Mouse (Mus musculus) liver, embryonic 15.5 days (tissue): ENCODE measurements around the gene Dmd. TPM values are rescaled to one million over a fixed set of nuclear protein-coding genes. Genes with fewer than 3 reads are reported as not detected.

Source experiments
- ATAC-seq: fragments of 200-750 bp; cut with Nextera tagmentation; 2 replicates; pipeline ENCODE4 v1.8.0; 2017; ENCODE audit warnings: moderate number of reproducible peaks, mild to moderate bottlenecking, moderate library complexity; ENCODE audit not compliant: insufficient read depth
- H3K27ac ChIP-seq: fragments of 300-500 bp; sonication (generic); replicated peaks from 2 replicates; pipeline ENCODE4 v1.5.1; 2015; ENCODE audit warnings: mild to moderate bottlenecking, inconsistent platforms
- H3K27me3 ChIP-seq: fragments of 300-500 bp; sonication (generic); 2 replicates; pipeline ENCODE4 v1.6.1; 2015; ENCODE audit warnings: mild to moderate bottlenecking, inconsistent platforms
- H3K36me3 ChIP-seq: fragments of 300-500 bp; sonication (generic); replicated peaks from 2 replicates; pipeline ENCODE4 v1.6.1; 2015; ENCODE audit warnings: moderate library complexity, mild to moderate bottlenecking, inconsistent platforms
- H3K4me1 ChIP-seq: fragments of 300-500 bp; sonication (generic); replicated peaks from 2 replicates; pipeline ENCODE4 v1.6.1; 2015; ENCODE audit warnings: inconsistent platforms
- H3K4me2 ChIP-seq: fragments of 300-500 bp; sonication (generic); 2 replicates; pipeline ENCODE4 v1.6.1; 2015; ENCODE audit warnings: moderate library complexity, mild to moderate bottlenecking, inconsistent platforms
- H3K4me3 ChIP-seq: fragments of 300-500 bp; sonication (generic); replicated peaks from 2 replicates; pipeline ENCODE4 v1.5.1; 2015; ENCODE audit warnings: mild to moderate bottlenecking, inconsistent platforms
- H3K9ac ChIP-seq: fragments of 300-500 bp; sonication (generic); 2 replicates; pipeline ENCODE4 v1.6.1; 2015; ENCODE audit warnings: moderate library complexity, mild to moderate bottlenecking, inconsistent platforms
- H3K9me3 ChIP-seq: fragments of 300-500 bp; sonication (generic); replicated peaks from 2 replicates; pipeline ENCODE4 v1.6.1; 2016; ENCODE audit warnings: inconsistent platforms
- WGBS: fragments of 180-500 bp; shearing (Covaris S2); methylation state at CpG from one replicate; pipeline ENCODE4 v1.1.7; 2015; ENCODE audit warnings: mixed read lengths; ENCODE audit not compliant: insufficient replicate concordance; 5-methylcytosine and 5-hydroxymethylcytosine counted together
- polyA plus RNA-seq: library from polyadenylated mRNA; unstranded; fragments of >200 nt; fragmentation: Nextera tagmentation; extraction: Ambion mirVana; gene quantifications from 2 replicates; pipeline ENCODE4 v1.2.1, GENCODE M21; 2015

Dmd gene
- polyA plus RNA-seq, 1 experiment from 2014 or later: 7.5 TPM

DNA sequence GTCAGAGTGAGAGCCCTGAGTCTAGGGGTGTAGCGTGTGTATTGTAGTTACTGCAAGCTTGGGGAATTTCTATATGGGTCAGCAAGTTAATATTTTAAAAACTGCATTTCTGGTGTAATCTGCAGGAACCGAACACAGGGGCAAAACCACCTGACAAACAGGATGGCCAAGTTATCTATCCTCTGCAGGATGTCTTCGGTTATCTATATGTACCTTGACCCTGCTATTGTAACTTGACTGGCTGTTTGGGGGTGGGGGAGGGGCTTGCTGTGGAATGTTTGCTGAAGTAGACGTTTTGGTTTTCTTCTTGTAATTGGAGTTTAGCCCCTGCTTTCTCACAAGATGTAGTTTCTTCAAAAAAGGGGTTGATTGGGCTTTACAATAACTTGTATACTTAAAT, 2124.9 kb downstream of the Dmd start:
- no peaks in the 10 kb centered on the region for H3K27me3 ChIP-seq
- no peak overlapping the region for H3K27ac ChIP-seq
- 25% methylated on average over 4 of the region's 4 CpGs for WGBS
- no peak overlapping the region for H3K4me3 ChIP-seq
- H3K4me2 ChIP-seq: no peak overlapping the region
- H3K4me1 ChIP-seq: no peaks in the 10 kb centered on the region
- ATAC-seq: no peak
- H3K36me3 ChIP-seq: no peaks in the 10 kb centered on the region
- H3K9me3 ChIP-seq: no peaks in the 10 kb centered on the region
- no peak overlapping the region for H3K9ac ChIP-seq

DNA sequence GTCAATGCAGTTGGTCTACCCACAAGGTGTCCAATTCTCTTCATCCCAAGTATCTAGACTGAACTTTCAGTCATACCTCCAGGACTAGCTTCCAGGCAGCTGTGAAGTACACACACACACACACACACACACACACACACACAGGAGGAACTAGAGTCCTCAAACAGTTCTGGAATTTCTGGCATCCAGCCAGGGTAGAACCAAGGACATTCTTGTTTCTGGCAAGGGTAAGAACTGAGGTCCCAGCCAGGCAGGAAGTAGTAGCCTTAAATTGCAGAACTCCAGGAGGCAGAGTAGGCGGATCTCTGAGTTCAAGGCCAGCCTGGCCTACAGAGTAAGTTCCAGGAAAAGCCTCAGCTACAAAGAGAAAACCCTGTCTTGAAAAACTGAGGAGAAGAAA, 2128.2 kb downstream of the Dmd start:
- no peaks in the 10 kb centered on the region for H3K27me3 ChIP-seq
- ATAC-seq: no peak
- H3K36me3 ChIP-seq: no peaks in the 10 kb centered on the region
- H3K9ac ChIP-seq: no peak overlapping the region
- H3K4me3 ChIP-seq: no peak overlapping the region
- no peaks in the 10 kb centered on the region for H3K4me1 ChIP-seq
- H3K9me3 ChIP-seq: no peaks in the 10 kb centered on the region
- no peak overlapping the region for H3K4me2 ChIP-seq
- WGBS: 29% methylated on average over 1 of the region's 1 CpGs
- H3K27ac ChIP-seq: no peak overlapping the region

DNA sequence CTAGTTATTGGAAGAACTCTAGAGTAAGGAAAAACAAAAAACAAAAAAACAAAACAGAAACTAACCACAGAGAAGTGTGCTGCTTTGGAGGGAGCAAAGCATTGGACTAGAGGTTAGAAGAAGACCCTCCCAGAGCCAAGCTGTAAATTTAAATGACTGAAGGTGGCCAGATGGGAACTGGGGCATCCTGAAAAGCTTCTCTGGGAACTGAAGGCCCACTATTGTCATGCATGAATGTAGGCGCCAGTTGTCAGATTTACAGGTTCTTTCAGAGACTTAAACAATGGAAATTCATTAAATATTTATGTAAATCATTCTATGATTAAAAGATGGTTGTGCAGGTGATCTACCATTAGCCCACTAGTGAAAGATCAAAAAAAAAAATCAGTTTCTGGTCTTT, 2128.9 kb downstream of the Dmd start:
- Histone ChIP-seq H3K9ac (no peak overlapping the region), H3K27ac (no peak overlapping the region), H3K27me3 (no peaks in the 10 kb centered on the region), H3K36me3 (no peaks in the 10 kb centered on the region), H3K4me3 (no peak overlapping the region), H3K9me3 (no peaks in the 10 kb centered on the region), H3K4me1 (no peaks in the 10 kb centered on the region), H3K4me2 (no peak overlapping the region)
- WGBS: 62% methylated on average over 1 of the region's 1 CpGs
- ATAC-seq: no peak

DNA sequence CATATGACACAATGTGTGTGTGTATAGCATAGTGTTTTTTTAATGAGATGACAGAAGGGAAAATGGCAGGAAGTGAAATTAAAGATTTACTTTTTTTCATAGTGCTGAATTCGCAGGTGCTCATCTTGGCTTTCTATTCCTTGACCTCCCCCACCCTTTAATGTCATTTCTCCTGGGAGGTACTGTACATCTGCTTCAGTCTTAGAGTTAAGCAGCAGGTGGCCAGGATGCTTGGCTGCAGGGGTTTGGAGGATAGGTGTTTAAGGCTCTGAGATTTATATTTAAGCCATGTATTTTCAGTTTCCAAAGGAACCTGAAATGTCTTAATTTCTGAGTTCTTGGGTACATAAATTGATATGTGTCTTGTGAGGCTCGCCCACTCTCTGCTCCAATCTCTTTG, 2130.5 kb downstream of the Dmd start:
- H3K9ac ChIP-seq: no peak overlapping the region
- no peaks in the 10 kb centered on the region for H3K4me1 ChIP-seq
- no peak overlapping the region for H3K4me2 ChIP-seq
- no peaks in the 10 kb centered on the region for H3K9me3 ChIP-seq
- H3K27me3 ChIP-seq: no peaks in the 10 kb centered on the region
- no peak overlapping the region for H3K4me3 ChIP-seq
- no peak for ATAC-seq
- no peak overlapping the region for H3K27ac ChIP-seq
- no peaks in the 10 kb centered on the region for H3K36me3 ChIP-seq
- WGBS: 52% methylated on average over 2 of the region's 2 CpGs

DNA sequence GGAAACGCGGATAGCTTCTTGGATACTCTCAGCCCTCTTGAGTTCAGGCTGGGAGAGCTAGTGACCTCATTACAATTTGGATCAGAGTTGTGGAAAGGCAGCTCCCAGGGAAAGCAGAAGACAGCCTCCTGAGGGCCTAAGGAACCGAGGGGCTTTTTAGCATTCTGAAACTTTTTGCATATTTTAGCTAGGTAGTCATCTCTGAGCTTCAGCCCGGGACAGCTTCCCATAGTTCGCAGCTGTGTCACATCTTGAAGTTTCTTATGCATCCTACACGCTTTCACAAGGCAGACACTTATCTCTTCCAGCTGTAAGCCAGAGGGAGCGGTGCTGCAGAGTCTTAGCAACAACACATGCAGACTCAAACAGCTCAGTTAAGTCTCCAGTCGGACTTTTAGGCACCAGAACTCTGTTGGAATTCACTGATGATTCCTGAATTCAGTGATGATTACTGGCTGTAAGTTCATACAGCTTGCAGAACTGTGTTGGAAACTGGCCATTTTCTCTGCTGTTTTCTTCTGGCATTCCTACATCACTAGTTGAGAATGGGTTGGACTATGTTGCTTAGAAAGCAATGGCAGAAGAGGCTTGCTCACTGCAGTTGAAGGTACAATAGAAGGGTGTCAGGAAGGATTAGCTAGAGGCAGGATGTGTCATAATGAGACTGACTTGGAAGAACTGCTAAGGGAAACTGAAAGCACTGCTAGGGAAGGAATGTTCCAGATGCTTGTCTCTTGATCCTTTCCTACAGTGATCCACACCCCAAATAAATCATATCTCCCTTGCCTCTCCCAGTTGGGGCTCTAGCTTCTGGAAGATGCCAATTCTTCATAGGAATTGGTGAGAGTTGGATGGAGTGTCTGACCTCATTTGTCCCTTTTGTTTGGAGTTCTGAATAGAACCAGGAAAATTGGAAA, 2135.8 kb downstream of the Dmd start:
- 50% methylated on average over 8 of the region's 8 CpGs for WGBS
- no peaks in the 10 kb centered on the region for H3K27me3 ChIP-seq
- H3K4me2 ChIP-seq: no peak overlapping the region
- H3K4me1 ChIP-seq: no peaks in the 10 kb centered on the region
- no peak for ATAC-seq
- no peak overlapping the region for H3K4me3 ChIP-seq
- H3K9ac ChIP-seq: no peak overlapping the region
- no peaks in the 10 kb centered on the region for H3K36me3 ChIP-seq
- no peak overlapping the region for H3K27ac ChIP-seq
- H3K9me3 ChIP-seq: no peaks in the 10 kb centered on the region

DNA sequence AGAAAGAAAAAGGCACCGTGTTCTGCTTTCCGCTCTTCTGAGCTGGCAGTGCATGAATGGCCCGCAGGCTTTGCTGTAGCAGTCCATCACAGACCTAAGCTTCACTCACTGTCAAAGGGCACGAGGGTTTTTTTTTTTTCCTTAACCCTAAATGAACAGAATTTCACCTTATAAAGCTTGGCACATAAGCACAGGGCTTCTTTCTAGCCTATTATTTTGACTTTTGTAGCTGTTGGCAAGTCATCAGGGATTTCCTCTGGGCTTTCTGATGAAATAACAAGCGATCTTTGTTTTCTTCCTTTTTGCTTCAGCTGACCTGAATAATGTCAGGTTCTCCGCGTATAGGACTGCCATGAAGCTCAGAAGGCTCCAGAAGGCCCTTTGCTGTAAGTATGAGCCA, 2140.8 kb downstream of the Dmd start:
- Histone ChIP-seq H3K27me3 (no peaks in the 10 kb centered on the region), H3K9me3 (no peaks in the 10 kb centered on the region), H3K4me3 (no peak overlapping the region), H3K4me1 (no peaks in the 10 kb centered on the region), H3K9ac (no peak overlapping the region), H3K27ac (no peak overlapping the region), H3K4me2 (no peak overlapping the region), H3K36me3 (no peaks in the 10 kb centered on the region)
- ATAC-seq: no peak
- WGBS: 71% methylated on average over 7 of the region's 7 CpGs

DNA sequence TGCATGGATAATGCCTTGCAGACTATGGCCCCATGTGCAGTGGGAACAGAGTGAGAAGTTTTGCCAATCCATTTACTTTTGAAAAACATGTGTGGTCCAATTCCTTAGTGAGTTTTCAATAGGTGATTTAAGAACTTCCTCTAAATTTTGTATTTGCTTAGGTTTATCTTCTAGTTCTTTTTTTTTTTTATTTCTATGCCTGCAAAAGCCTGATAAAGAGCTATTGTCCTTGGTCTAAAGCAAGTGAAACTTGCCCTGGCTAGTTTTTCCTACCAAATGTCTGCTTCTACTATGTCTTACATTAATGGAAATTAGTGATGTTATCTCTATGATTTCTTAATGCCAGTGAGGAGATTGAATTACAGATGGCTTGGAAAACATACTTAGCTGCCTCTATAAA, 2144.7 kb downstream of the Dmd start:
- H3K36me3 ChIP-seq: no peaks in the 10 kb centered on the region
- H3K9me3 ChIP-seq: no peaks in the 10 kb centered on the region
- H3K4me1 ChIP-seq: no peaks in the 10 kb centered on the region
- no peak overlapping the region for H3K9ac ChIP-seq
- no peaks in the 10 kb centered on the region for H3K27me3 ChIP-seq
- ATAC-seq: no peak
- H3K4me2 ChIP-seq: no peak overlapping the region
- no peak overlapping the region for H3K27ac ChIP-seq
- H3K4me3 ChIP-seq: no peak overlapping the region

DNA sequence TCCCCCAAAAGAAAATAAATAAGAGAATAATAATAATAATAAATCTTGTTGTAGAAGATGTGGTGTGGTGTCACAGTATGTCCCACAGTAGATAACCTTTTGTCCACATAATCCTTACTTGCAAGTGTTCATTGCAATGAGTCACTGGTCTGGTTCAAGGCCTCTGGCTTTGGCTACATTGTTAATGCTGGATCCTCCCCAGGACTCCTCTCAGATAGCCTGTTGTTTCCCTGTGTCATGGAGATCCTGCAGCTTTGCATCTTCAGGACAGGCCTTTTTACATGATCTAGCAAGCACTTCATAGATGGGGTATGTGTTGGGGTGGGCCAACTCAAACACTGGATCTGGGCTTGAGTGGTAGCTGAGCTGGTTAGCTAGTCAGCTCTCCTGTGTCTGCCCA, 2150.0 kb downstream of the Dmd start:
- no peak overlapping the region for H3K9ac ChIP-seq
- H3K36me3 ChIP-seq: no peaks in the 10 kb centered on the region
- H3K4me1 ChIP-seq: no peaks in the 10 kb centered on the region
- no peak overlapping the region for H3K4me3 ChIP-seq
- no peak for ATAC-seq
- H3K9me3 ChIP-seq: no peaks in the 10 kb centered on the region
- H3K4me2 ChIP-seq: no peak overlapping the region
- H3K27ac ChIP-seq: no peak overlapping the region
- no peaks in the 10 kb centered on the region for H3K27me3 ChIP-seq

DNA sequence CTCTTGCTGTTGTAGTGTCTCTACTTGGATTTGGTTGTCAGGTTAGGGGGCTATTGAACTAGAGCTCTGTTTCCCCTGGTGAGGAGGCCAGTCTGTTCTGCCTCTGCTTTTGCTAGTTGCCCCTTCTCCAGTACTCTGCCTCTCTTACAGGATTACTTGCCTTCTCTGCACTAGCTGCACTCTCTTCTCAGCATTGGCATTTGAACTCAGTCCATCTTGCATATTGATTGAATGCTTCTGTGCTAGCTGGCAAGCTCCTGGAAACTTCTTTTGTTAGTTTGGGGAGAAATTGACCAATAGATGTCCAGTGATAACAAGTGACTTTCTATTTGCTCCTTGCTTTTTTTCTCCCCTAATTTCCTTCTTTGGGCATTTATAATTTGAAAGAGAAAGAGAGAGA, 2163.7 kb downstream of the Dmd start:
- no peaks in the 10 kb centered on the region for H3K36me3 ChIP-seq
- no peak overlapping the region for H3K4me3 ChIP-seq
- no peaks in the 10 kb centered on the region for H3K27me3 ChIP-seq
- no peaks in the 10 kb centered on the region for H3K9me3 ChIP-seq
- no peak overlapping the region for H3K9ac ChIP-seq
- no peak overlapping the region for H3K27ac ChIP-seq
- H3K4me1 ChIP-seq: no peaks in the 10 kb centered on the region
- no peak for ATAC-seq
- no peak overlapping the region for H3K4me2 ChIP-seq

DNA sequence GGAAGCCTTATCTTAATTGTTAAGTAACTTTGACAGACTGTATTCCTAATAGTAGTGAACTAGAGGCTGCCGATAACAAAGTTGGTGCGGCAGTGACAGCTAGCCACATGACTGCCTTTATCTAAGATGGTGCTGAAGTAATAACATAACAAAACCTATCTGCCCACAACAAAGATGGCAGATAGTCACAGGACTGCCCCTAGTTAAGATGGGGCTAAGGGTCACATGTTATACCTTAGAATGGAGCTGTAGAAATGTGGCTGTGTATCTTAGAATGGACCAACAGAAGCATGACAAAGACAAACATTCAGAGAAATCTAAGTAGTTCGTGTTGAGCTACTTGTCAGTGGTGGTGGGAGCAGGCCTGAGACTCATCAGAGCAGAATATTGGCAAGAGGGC, 2184.0 kb downstream of the Dmd start:
- no peaks in the 10 kb centered on the region for H3K27me3 ChIP-seq
- ATAC-seq: no peak
- H3K9me3 ChIP-seq: no peaks in the 10 kb centered on the region
- no peak overlapping the region for H3K4me2 ChIP-seq
- no peaks in the 10 kb centered on the region for H3K4me1 ChIP-seq
- WGBS: 64% methylated on average over 3 of the region's 3 CpGs
- H3K9ac ChIP-seq: no peak overlapping the region
- no peak overlapping the region for H3K4me3 ChIP-seq
- H3K36me3 ChIP-seq: no peaks in the 10 kb centered on the region
- no peak overlapping the region for H3K27ac ChIP-seq

DNA sequence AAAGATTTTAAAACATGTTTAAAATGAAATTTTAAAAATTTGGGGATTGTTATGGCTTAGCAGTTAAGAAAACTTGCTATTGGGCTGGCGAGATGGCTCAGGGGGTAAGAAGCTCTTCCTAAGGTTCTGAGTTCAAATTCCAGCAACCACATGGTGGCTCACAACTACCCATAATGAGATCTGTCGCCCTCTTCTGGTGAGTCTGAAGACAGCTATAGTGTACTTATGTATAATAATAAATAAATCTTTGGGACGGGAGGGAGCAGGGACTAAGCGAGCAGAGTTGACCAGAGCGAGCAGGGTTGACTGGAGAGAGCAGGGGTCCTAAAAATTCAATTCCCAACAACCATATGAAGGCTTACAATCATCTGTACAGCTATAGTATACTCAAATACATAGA, 2188.6 kb downstream of the Dmd start:
- no peak overlapping the region for H3K9ac ChIP-seq
- H3K27ac ChIP-seq: no peak overlapping the region
- no peaks in the 10 kb centered on the region for H3K36me3 ChIP-seq
- H3K27me3 ChIP-seq: no peaks in the 10 kb centered on the region
- ATAC-seq: no peak
- 54% methylated on average over 5 of the region's 5 CpGs for WGBS
- no peaks in the 10 kb centered on the region for H3K9me3 ChIP-seq
- no peak overlapping the region for H3K4me3 ChIP-seq
- no peaks in the 10 kb centered on the region for H3K4me1 ChIP-seq
- H3K4me2 ChIP-seq: no peak overlapping the region

DNA sequence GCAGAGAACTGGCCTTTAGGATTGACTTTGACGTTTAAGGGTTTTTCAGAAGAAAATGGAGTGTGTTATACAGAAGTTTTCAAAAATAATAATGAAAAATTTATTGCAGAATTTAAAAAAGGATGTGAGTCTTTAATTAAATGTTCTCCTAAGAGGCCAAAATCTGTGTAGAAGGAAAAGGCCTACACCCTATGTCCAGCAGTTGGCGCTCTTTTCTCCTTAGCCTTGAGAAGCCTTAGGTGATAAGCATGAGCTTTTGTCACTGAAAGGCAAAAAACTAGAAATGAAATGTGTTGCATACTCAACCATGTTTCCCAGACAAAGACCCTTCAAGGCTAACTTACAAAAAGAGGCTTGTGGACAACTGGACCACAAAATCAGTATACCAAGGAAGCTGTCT, 2222.6 kb downstream of the Dmd start:
- Histone ChIP-seq H3K27ac (no peak overlapping the region), H3K9ac (no peak overlapping the region)
- WGBS: 55% methylated on average over 2 of the region's 2 CpGs

More for the DNA sequence above, 2222.6 kb downstream of the Dmd start:
- Histone ChIP-seq H3K9me3 (no peaks in the 10 kb centered on the region), H3K27me3 (no peaks in the 10 kb centered on the region), H3K4me2 (no peak overlapping the region), H3K36me3 (no peaks in the 10 kb centered on the region), H3K4me3 (no peak overlapping the region), H3K4me1 (no peaks in the 10 kb centered on the region)
- no peak for ATAC-seq
